In genomic region chr2:60795861-60796260, GRCm38 (mm10) we compare ENCODE assay signal across 27 mouse cellular contexts.
A peak's percentile ranks its signal among the peaks of the same experiment; 100 is the strongest.
DNase-seq lines count a peak whose midpoint lies in the region; ATAC-seq lines count a peak whose summit lies in the region.
"Had no signal": no experiment of that assay in that cellular context is flagged by ENCODE, and none has a peak within 500 bp of the region (broad histone marks: within the 10 kb centered on the region; RNA-seq: fewer than 3 reads in every experiment).

No protein-coding gene starts in this region.

- no peak for ATAC-seq in hindbrain, embryonic 14.5 days (ENCODE audit: low FRiP score)
- no peak for ATAC-seq in hindbrain, embryonic 11.5 days (ENCODE audit: low FRiP score)
- ATAC-seq: intestine, postnatal 0 days had no signal

- H3K4me3 ChIP-seq in hindbrain, embryonic 14.5 days (replicated peaks; ENCODE audit: low read length) = no peak overlapping the region
- no peak overlapping the region for H3K4me3 ChIP-seq in hindbrain, embryonic 11.5 days (ENCODE audit: low read depth, low read length)
- H3K4me3 ChIP-seq in embryonic facial prominence, embryonic 10.5 days = no peak overlapping the region
- H3K4me3 ChIP-seq: erythroblast, embryonic 14.5 days; forebrain, embryonic 12.5 days; heart, embryonic 12.5 days; limb, embryonic 12.5 days; liver, embryonic 15.5 days; lung, embryonic 15.5 days; megakaryocyte, embryonic 14.5 days had no signal

- H3K27me3 ChIP-seq in hindbrain, embryonic 14.5 days (ENCODE audit: control insufficient read depth, insufficient read depth, low read length) = 0 out of 2 replicates have a peak, but pooled peaks cover 17% of the 10 kb centered on the region
- H3K27me3 ChIP-seq in hindbrain, embryonic 11.5 days (ENCODE audit: control insufficient read depth, insufficient read depth, low read length) = no peaks in the 10 kb centered on the region; the same call in 1 of the 2 replicates
- peaks cover 69% of the 10 kb centered on the region for H3K27me3 ChIP-seq in embryonic facial prominence, embryonic 10.5 days (replicated peaks; ENCODE audit: low read depth, poor library complexity, severe bottlenecking)
- H3K27me3 ChIP-seq: heart, embryonic 12.5 days; limb, embryonic 12.5 days; liver, embryonic 15.5 days; lung, embryonic 15.5 days; megakaryocyte, embryonic 14.5 days had no signal

- H3K27ac ChIP-seq in hindbrain, embryonic 14.5 days = peak overlapping the region; percentile 63; the same call in 1 of the 2 replicates
- H3K27ac ChIP-seq in hindbrain, embryonic 11.5 days (ENCODE audit: low read depth, low read length) = no peak overlapping the region
- peak overlapping the region; percentile 10; the same call in 1 of the 2 replicates for H3K27ac ChIP-seq in embryonic facial prominence, embryonic 10.5 days (replicated peaks)
- H3K27ac ChIP-seq: forebrain, embryonic 12.5 days; limb, embryonic 12.5 days; liver, embryonic 15.5 days had no signal

- H3K4me1 ChIP-seq in hindbrain, embryonic 14.5 days (replicated peaks; ENCODE audit: control insufficient read depth, insufficient read depth, low read length) = peaks cover 23% of the 10 kb centered on the region
- H3K4me1 ChIP-seq in hindbrain, embryonic 11.5 days (replicated peaks; ENCODE audit: control insufficient read depth, insufficient read depth, low read length) = no peaks in the 10 kb centered on the region; the same call in 1 of the 2 replicates
- H3K4me1 ChIP-seq in embryonic facial prominence, embryonic 10.5 days = peaks cover 42% of the 10 kb centered on the region

- WGBS in hindbrain, embryonic 14.5 days = 69% methylated on average over 9 of the region's 9 CpGs
- 87% methylated on average over 9 of the region's 9 CpGs for WGBS in hindbrain, embryonic 11.5 days
- 71% methylated on average over 9 of the region's 9 CpGs for WGBS in embryonic facial prominence, embryonic 10.5 days

- no peaks in the 10 kb centered on the region for H3K9me3 ChIP-seq in hindbrain, embryonic 14.5 days (ENCODE audit: control insufficient read depth, low read length)
- no peaks in the 10 kb centered on the region for H3K9me3 ChIP-seq in hindbrain, embryonic 11.5 days (ENCODE audit: control insufficient read depth, low read length)
- no peaks in the 10 kb centered on the region for H3K9me3 ChIP-seq in embryonic facial prominence, embryonic 10.5 days
- H3K9me3 ChIP-seq: forebrain, embryonic 12.5 days; heart, embryonic 12.5 days; limb, embryonic 12.5 days; liver, embryonic 15.5 days; lung, embryonic 15.5 days; megakaryocyte, embryonic 14.5 days had no signal

- H3K9ac ChIP-seq in hindbrain, embryonic 14.5 days = no peak overlapping the region
- H3K9ac ChIP-seq in hindbrain, embryonic 11.5 days (ENCODE audit: low read depth, low read length) = no peak overlapping the region
- H3K9ac ChIP-seq: forebrain, embryonic 12.5 days; heart, embryonic 12.5 days; limb, embryonic 12.5 days; liver, embryonic 15.5 days; lung, embryonic 15.5 days had no signal

- H3K4me2 ChIP-seq in hindbrain, embryonic 14.5 days (replicated peaks) = no peak overlapping the region
- no peak overlapping the region for H3K4me2 ChIP-seq in hindbrain, embryonic 11.5 days (replicated peaks; ENCODE audit: low read depth, low read length)
- H3K4me2 ChIP-seq: forebrain, embryonic 12.5 days; heart, embryonic 12.5 days; limb, embryonic 12.5 days; liver, embryonic 15.5 days; lung, embryonic 15.5 days had no signal

- H3K36me3 ChIP-seq in hindbrain, embryonic 14.5 days (replicated peaks; ENCODE audit: control insufficient read depth, insufficient read depth) = no peaks in the 10 kb centered on the region; the same call in 1 of the 2 replicates
- no peaks in the 10 kb centered on the region for H3K36me3 ChIP-seq in hindbrain, embryonic 11.5 days (ENCODE audit: control insufficient read depth, insufficient read depth, low read length)
- H3K36me3 ChIP-seq in embryonic facial prominence, embryonic 10.5 days (replicated peaks) = peaks cover 49% of the 10 kb centered on the region
- H3K36me3 ChIP-seq: forebrain, embryonic 12.5 days had no signal

- DNase-seq in hindbrain, embryonic 14.5 days (ENCODE audit: low spot score) = no peak
- no peak for DNase-seq in hindbrain, embryonic 11.5 days (ENCODE audit: low spot score)
- peak; percentile 28 for DNase-seq in retina, postnatal 1 day
- DNase-seq in retina, embryonic 14.5 days (ENCODE audit: low spot score) = no peak
- DNase-seq in embryonic facial prominence, embryonic 10.5 days (ENCODE audit: low spot score) = no peak
- no peak for DNase-seq in left cerebral cortex, adult 8-10 months (ENCODE audit: low spot score in 2 of 2)
- DNase-seq in gastrocnemius, postnatal 10 days = no peak
- DNase-seq: adrenal gland, postnatal 10 days; B cell, adult 2 months; cerebellum, adult 11 months; cerebellum, adult 9-10 months; cerebellum, postnatal 36 days; gastrocnemius, postnatal 25 days; heart, adult 18-20 months; heart, postnatal 4 days; kidney, adult 9 months; kidney, postnatal 10 days; right cerebral cortex, postnatal 14 days; thymus, postnatal 4 days had no signal
